14 mouse cellular contexts compared by ENCODE assay signal in the genomic region with DNA sequence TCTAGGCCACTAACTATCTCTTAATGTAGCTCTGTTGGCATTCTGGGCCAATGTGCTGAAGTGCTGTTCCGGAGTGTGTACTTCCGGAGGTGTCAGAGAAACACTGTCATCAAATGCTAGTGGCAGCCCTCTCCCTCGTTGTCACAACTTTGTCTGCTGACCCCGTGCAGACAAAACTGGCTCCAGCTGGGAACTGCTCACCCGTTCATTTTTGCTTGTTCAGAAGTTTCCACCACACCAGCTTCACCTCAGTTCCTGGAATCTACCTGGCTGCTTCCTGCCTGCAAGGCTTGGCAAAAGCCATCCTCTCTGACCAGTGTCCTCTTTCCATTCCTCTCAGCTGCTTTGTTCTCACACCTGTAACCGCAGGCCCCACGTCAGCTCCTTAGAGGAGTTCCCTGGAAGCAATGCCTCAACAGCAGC. TPM values are rescaled to one million over a fixed set of nuclear protein-coding genes. Genes with fewer than 3 reads are reported as not detected.
DNase-seq lines count a peak whose midpoint lies in the region; ATAC-seq and TF ChIP-seq lines count a peak whose summit lies in the region.
"Had no signal": no experiment of that assay in that cellular context is flagged by ENCODE, and none has a peak within 500 bp of the region (broad histone marks: within the 10 kb centered on the region; RNA-seq: fewer than 3 reads in every experiment).

No protein-coding gene starts in this region.

- intact Hi-C loops in heart, postnatal 36 days (cut with DNase I) = no loop called here
- intact Hi-C loops in gastrocnemius, postnatal 36 days (cut with DNase I) = no loop called here

- H3K4me3 ChIP-seq in intestine, embryonic 16.5 days (ENCODE audit: low read length) = no peak overlapping the region
- H3K4me3 ChIP-seq in intestine, postnatal 0 days (ENCODE audit: low read depth, low read length) = no peak overlapping the region
- H3K4me3 ChIP-seq: hindbrain, embryonic 15.5 days; liver, embryonic 12.5 days had no signal

- WGBS in intestine, embryonic 16.5 days = 80% methylated on average over 7 of the region's 7 CpGs
- 69% methylated on average over 7 of the region's 7 CpGs for WGBS in intestine, postnatal 0 days

- H3K27ac ChIP-seq in intestine, embryonic 16.5 days (ENCODE audit: low read length) = no peak overlapping the region
- H3K27ac ChIP-seq in intestine, postnatal 0 days (ENCODE audit: low read depth, low read length) = no peak overlapping the region
- H3K27ac ChIP-seq: hindbrain, embryonic 15.5 days; liver, embryonic 12.5 days had no signal

- H3K9me3 ChIP-seq in intestine, embryonic 16.5 days (ENCODE audit: control insufficient read depth, low read length) = no peaks in the 10 kb centered on the region
- H3K9me3 ChIP-seq in intestine, postnatal 0 days (ENCODE audit: control insufficient read depth) = no peaks in the 10 kb centered on the region
- H3K9me3 ChIP-seq: hindbrain, embryonic 15.5 days; liver, embryonic 12.5 days had no signal

- peak; percentile 6 for DNase-seq in urinary bladder, postnatal 14 days (ENCODE audit: low spot score)
- DNase-seq in urinary bladder, postnatal 36 days (ENCODE audit: low spot score in 2 of 2) = no peak
- peak; percentile 10 to 19 for DNase-seq in heart, postnatal 36 days
- DNase-seq in yolk sac, embryonic 10.5 days (ENCODE audit: low spot score) = peak; percentile 42
- no peak for DNase-seq in thymus, postnatal 25 days
- DNase-seq in gastrocnemius, postnatal 36 days = no peak
- DNase-seq: cerebellum, adult 9-10 months; embryo, embryonic 11 days; gastrocnemius, postnatal 25 days; midbrain, embryonic 14.5 days had no signal

- no peak for TF ChIP-seq CTCF in intestine, postnatal 0 days (IDR thresholded peaks at IDR 0.05; ENCODE audit: low read depth)

- H3K9ac ChIP-seq in intestine, embryonic 16.5 days (ENCODE audit: low read depth, low read length) = no peak overlapping the region
- no peak overlapping the region for H3K9ac ChIP-seq in intestine, postnatal 0 days (ENCODE audit: low read depth, low read length)
- H3K9ac ChIP-seq: hindbrain, embryonic 15.5 days; liver, embryonic 12.5 days had no signal

- H3K27me3 ChIP-seq in intestine, embryonic 16.5 days (replicated peaks; ENCODE audit: control insufficient read depth, insufficient read depth, low read length) = no peaks in the 10 kb centered on the region
- no peaks in the 10 kb centered on the region for H3K27me3 ChIP-seq in intestine, postnatal 0 days (replicated peaks; ENCODE audit: control insufficient read depth, insufficient read depth, low read length)
- H3K27me3 ChIP-seq: hindbrain, embryonic 15.5 days; liver, embryonic 12.5 days had no signal

- H3K4me1 ChIP-seq in intestine, embryonic 16.5 days (ENCODE audit: control insufficient read depth, insufficient read depth, low read length) = no peaks in the 10 kb centered on the region
- no peaks in the 10 kb centered on the region for H3K4me1 ChIP-seq in intestine, postnatal 0 days (replicated peaks; ENCODE audit: control insufficient read depth, insufficient read depth, low read length)
- H3K4me1 ChIP-seq: hindbrain, embryonic 15.5 days; liver, embryonic 12.5 days had no signal

- ATAC-seq in intestine, embryonic 16.5 days = peak; percentile 63; the same call in 1 of the 2 replicates
- ATAC-seq in intestine, postnatal 0 days = no peak
- ATAC-seq: liver, embryonic 12.5 days had no signal

- H3K4me2 ChIP-seq in intestine, embryonic 16.5 days (ENCODE audit: low read depth, low read length) = no peak overlapping the region
- H3K4me2 ChIP-seq in intestine, postnatal 0 days (replicated peaks; ENCODE audit: low read depth) = no peak overlapping the region
- H3K4me2 ChIP-seq: hindbrain, embryonic 15.5 days; liver, embryonic 12.5 days had no signal

- H3K36me3 ChIP-seq in intestine, embryonic 16.5 days (ENCODE audit: control insufficient read depth, insufficient read depth, low read length) = no peaks in the 10 kb centered on the region
- no peaks in the 10 kb centered on the region for H3K36me3 ChIP-seq in intestine, postnatal 0 days (ENCODE audit: control insufficient read depth, insufficient read depth)
- H3K36me3 ChIP-seq: hindbrain, embryonic 15.5 days; liver, embryonic 12.5 days had no signal

RNA-seq across cellular contexts. Expression of gene Fam122a, which starts 50.4 kb away (rescaled TPM):
- 35.2 and 37.5 TPM in 2 replicates for polyA plus RNA-seq in intestine, embryonic 16.5 days (2015; fragmentation: Nextera tagmentation; extraction: Ambion mirVana)
- 40.5 and 45.0 TPM in 2 replicates for polyA plus RNA-seq in intestine, postnatal 0 days (2015; fragmentation: Nextera tagmentation; extraction: Ambion mirVana)
- 10 to 100 TPM; 22.2 to 22.7 TPM for total RNA-seq in heart, postnatal 36 days (2021)
- total RNA-seq in gastrocnemius, postnatal 36 days (2021) = 10 to 100 TPM; 17.5 to 19.4 TPM

Comparison
In these comparisons a context has a peak if more than half of its experiments do, and no peak if none do; other contexts are left out.
1. DNase-seq: peak in urinary bladder, postnatal 14 days (single experiment), heart, postnatal 36 days (2 of 2) and yolk sac, embryonic 10.5 days (single experiment); none in urinary bladder, postnatal 36 days (0 of 2), thymus, postnatal 25 days (single experiment) and gastrocnemius, postnatal 36 days (0 of 2).